Mouse (Mus musculus) intestine, postnatal 0 days (tissue): Measurements from ENCODE around the gene Mylk2. TPM values are rescaled to one million over a fixed set of nuclear protein-coding genes. Genes with fewer than 3 reads are reported as not detected.

Source experiments
- ATAC-seq: fragments of 200-750 bp; cut with Nextera tagmentation; 2 replicates; pipeline ENCODE4 v1.8.0; 2017; ENCODE audit warnings: mild to moderate bottlenecking, moderate TSS enrichment, moderate library complexity
- H3K27ac ChIP-seq: fragments of 300-500 bp; sonication (generic); 2 replicates; pipeline ENCODE4 v1.5.1; 2014; ENCODE audit warnings: mild to moderate bottlenecking, low read depth, low read length, moderate library complexity
- H3K27me3 ChIP-seq: fragments of 300-500 bp; sonication (generic); replicated peaks from 2 replicates; pipeline ENCODE4 v1.6.1; 2014; ENCODE audit warnings: low read length, mixed read lengths; ENCODE audit not compliant: control insufficient read depth, insufficient read depth
- H3K36me3 ChIP-seq: fragments of 300-500 bp; sonication (generic); 2 replicates; pipeline ENCODE4 v1.6.1; 2014; ENCODE audit warnings: mild to moderate bottlenecking, moderate library complexity; ENCODE audit not compliant: control insufficient read depth, insufficient read depth
- H3K4me1 ChIP-seq: fragments of 300-500 bp; sonication (generic); replicated peaks from 2 replicates; pipeline ENCODE4 v1.6.1; 2014; ENCODE audit warnings: antibody characterized with exemption, low read length, mixed read lengths; ENCODE audit not compliant: control insufficient read depth, insufficient read depth
- H3K4me2 ChIP-seq: fragments of 300-500 bp; sonication (generic); replicated peaks from 2 replicates; pipeline ENCODE4 v1.6.1; 2014; ENCODE audit warnings: low read depth, mild to moderate bottlenecking, moderate library complexity
- H3K4me3 ChIP-seq: fragments of 300-500 bp; sonication (generic); 2 replicates; pipeline ENCODE4 v1.5.1; 2014; ENCODE audit warnings: low read depth, low read length
- H3K9ac ChIP-seq: fragments of 300-500 bp; sonication (generic); 2 replicates; pipeline ENCODE4 v1.6.1; 2014; ENCODE audit warnings: mild to moderate bottlenecking, low read depth, low read length
- H3K9me3 ChIP-seq: fragments of 300-500 bp; sonication (generic); 2 replicates; pipeline ENCODE4 v1.6.1; 2016; ENCODE audit warnings: mixed run types; ENCODE audit not compliant: control insufficient read depth
- CTCF ChIP-seq: sonication (generic); IDR thresholded peaks from 2 replicates; pipeline ENCODE4 v1.5.1; 2016; ENCODE audit warnings: low read depth, mild to moderate bottlenecking, control low read depth, antibody characterized with exemption, moderate library complexity
- WGBS: fragments of 180-500 bp; shearing (Covaris S2); extraction: QIAGEN DNeasy Blood & Tissue Kit; methylation state at CpG from one replicate; pipeline ENCODE4 v1.1.7; 2014; 5-methylcytosine and 5-hydroxymethylcytosine counted together
- polyA plus RNA-seq: library from polyadenylated mRNA; unstranded; fragments of >200 nt; fragmentation: Nextera tagmentation; extraction: Ambion mirVana; gene quantifications from 2 replicates; pipeline ENCODE4 v1.2.1, GENCODE M21; 2015

Mylk2 gene
- polyA plus RNA-seq, 1 experiment from 2014 or later: not detected

GRCm38 (mm10) chr2:152939846-152940245 is 28.7 kb downstream of the Mylk2 start:
- ATAC-seq: no peak
- H3K27ac ChIP-seq: no peak overlapping the region
- TF ChIP-seq CTCF: peak; percentile 84
- no peak overlapping the region for H3K9ac ChIP-seq
- H3K4me2 ChIP-seq: no peak overlapping the region
- no peak overlapping the region for H3K4me3 ChIP-seq
- no peaks in the 10 kb centered on the region for H3K36me3 ChIP-seq
- peaks cover 39% of the 10 kb centered on the region for H3K27me3 ChIP-seq
- no peaks in the 10 kb centered on the region for H3K9me3 ChIP-seq
- no peaks in the 10 kb centered on the region for H3K4me1 ChIP-seq
- WGBS: 10% methylated on average over 4 of the region's 4 CpGs

GRCm38 (mm10) chr2:152941106-152941505 is 30.0 kb downstream of the Mylk2 start:
- ATAC-seq: no peak
- Histone ChIP-seq H3K36me3 (no peaks in the 10 kb centered on the region), H3K4me1 (no peaks in the 10 kb centered on the region), H3K4me2 (no peak overlapping the region), H3K27ac (no peak overlapping the region), H3K27me3 (peaks cover 47% of the 10 kb centered on the region), H3K9me3 (no peaks in the 10 kb centered on the region), H3K9ac (no peak overlapping the region), H3K4me3 (no peak overlapping the region)
- no peak for TF ChIP-seq CTCF
- 79% methylated on average over 6 of the region's 6 CpGs for WGBS

GRCm38 (mm10) chr2:152941776-152942175 is 30.6 kb downstream of the Mylk2 start:
- H3K9ac ChIP-seq: no peak overlapping the region

GRCm38 (mm10) chr2:152942898-152943515 is 31.9 kb downstream of the Mylk2 start:
- Histone ChIP-seq H3K4me2 (peak overlapping the region; percentile 54), H3K27ac (no peak overlapping the region), H3K4me1 (no peaks in the 10 kb centered on the region), H3K4me3 (peak overlapping the region; percentile 21; the same call in 1 of the 2 replicates), H3K9me3 (no peaks in the 10 kb centered on the region), H3K36me3 (no peaks in the 10 kb centered on the region), H3K27me3 (peaks cover 42% of the 10 kb centered on the region), H3K9ac (no peak overlapping the region)
- ATAC-seq: no peak
- WGBS: 0% methylated on average over 46 of the region's 65 CpGs
- TF ChIP-seq CTCF: no peak

More at GRCm38 (mm10) chr2:152941776-152942175, 30.6 kb downstream of the Mylk2 start:
- Histone ChIP-seq H3K27me3 (peaks cover 42% of the 10 kb centered on the region), H3K4me2 (no peak overlapping the region), H3K4me3 (no peak overlapping the region), H3K27ac (no peak overlapping the region), H3K36me3 (no peaks in the 10 kb centered on the region), H3K4me1 (no peaks in the 10 kb centered on the region), H3K9me3 (no peaks in the 10 kb centered on the region)
- ATAC-seq: no peak
- WGBS: 30% methylated on average over 7 of the region's 7 CpGs
- no peak for TF ChIP-seq CTCF

- peak overlapping the region; percentile 54 for H3K4me2 ChIP-seq
- 10% methylated on average over 8 of the region's 8 CpGs for WGBS
- H3K4me1 ChIP-seq: no peaks in the 10 kb centered on the region
- peak overlapping the region; percentile 21; the same call in 1 of the 2 replicates for H3K4me3 ChIP-seq
- no peak overlapping the region for H3K9ac ChIP-seq
- no peak overlapping the region for H3K27ac ChIP-seq
- TF ChIP-seq CTCF: no peak
- H3K9me3 ChIP-seq: no peaks in the 10 kb centered on the region
- no peaks in the 10 kb centered on the region for H3K36me3 ChIP-seq
- H3K27me3 ChIP-seq: peaks cover 42% of the 10 kb centered on the region
- ATAC-seq: no peak
These were observed 32.4 kb downstream of the Mylk2 start for GRCm38 (mm10) chr2:152943568-152943967.

GRCm38 (mm10) chr2:152944013-152944412 is 32.9 kb downstream of the Mylk2 start:
- TF ChIP-seq CTCF: no peak
- ATAC-seq: no peak
- WGBS: 59% methylated on average over 9 of the region's 9 CpGs
- H3K27me3 ChIP-seq: peaks cover 42% of the 10 kb centered on the region
- no peaks in the 10 kb centered on the region for H3K9me3 ChIP-seq
- H3K4me3 ChIP-seq: no peak overlapping the region
- H3K4me1 ChIP-seq: no peaks in the 10 kb centered on the region
- H3K4me2 ChIP-seq: no peak overlapping the region
- no peak overlapping the region for H3K27ac ChIP-seq
- no peak overlapping the region for H3K9ac ChIP-seq
- H3K36me3 ChIP-seq: no peaks in the 10 kb centered on the region
